Mouse (Mus musculus): Measurements from ENCODE around the gene Ticam1. TPM values are rescaled to one million over a fixed set of nuclear protein-coding genes. Genes with fewer than 3 reads are reported as not detected.

Ticam1 gene
- polyA plus RNA-seq, 1 experiment from 2014 or later, result 16.4 TPM

DNA sequence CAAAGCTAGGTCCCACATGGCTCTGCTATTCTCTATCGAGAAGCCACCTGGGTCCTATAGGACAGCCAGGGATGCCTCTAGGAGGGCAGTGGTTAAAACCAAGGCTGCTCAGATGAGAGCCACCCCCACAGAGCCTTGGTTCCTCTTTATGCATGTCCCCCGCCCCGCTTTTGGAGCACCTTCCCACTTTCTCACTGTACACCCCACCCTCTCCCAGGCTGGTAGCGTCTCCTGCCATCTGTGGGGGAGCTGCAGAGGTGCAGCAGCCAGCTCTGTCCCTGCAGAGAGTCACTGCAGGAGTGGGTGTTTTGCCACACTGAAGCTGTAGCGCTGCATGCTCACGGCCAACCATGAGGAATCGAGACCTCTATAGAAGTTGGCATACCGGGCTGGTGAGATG lies 6.7 kb upstream of the Ticam1 start:
- H3K9me3 ChIP-seq (ENCODE audit: control insufficient read depth, low read length), result no peaks in the 10 kb centered on the region
- H3K4me2 ChIP-seq (ENCODE audit: low read depth, low read length), result peak overlapping the region; percentile 22; the same call in 1 of the 2 replicates
- peaks cover 29% of the 10 kb centered on the region for H3K4me1 ChIP-seq (ENCODE audit: control insufficient read depth, insufficient read depth, low read length)
- H3K36me3 ChIP-seq (ENCODE audit: control insufficient read depth, insufficient read depth, low read length), result peaks cover 39% of the 10 kb centered on the region
- no peaks in the 10 kb centered on the region for H3K27me3 ChIP-seq (replicated peaks; ENCODE audit: control insufficient read depth, insufficient read depth, low read length)
- ATAC-seq, result no peak
- WGBS, result 91% methylated on average over 8 of the region's 8 CpGs
- no peak overlapping the region for H3K4me3 ChIP-seq (ENCODE audit: low read length)
- peak overlapping the region; percentile 59 for H3K27ac ChIP-seq (ENCODE audit: low read length)
- H3K9ac ChIP-seq (ENCODE audit: low read depth, low read length), result no peak overlapping the region

DNA sequence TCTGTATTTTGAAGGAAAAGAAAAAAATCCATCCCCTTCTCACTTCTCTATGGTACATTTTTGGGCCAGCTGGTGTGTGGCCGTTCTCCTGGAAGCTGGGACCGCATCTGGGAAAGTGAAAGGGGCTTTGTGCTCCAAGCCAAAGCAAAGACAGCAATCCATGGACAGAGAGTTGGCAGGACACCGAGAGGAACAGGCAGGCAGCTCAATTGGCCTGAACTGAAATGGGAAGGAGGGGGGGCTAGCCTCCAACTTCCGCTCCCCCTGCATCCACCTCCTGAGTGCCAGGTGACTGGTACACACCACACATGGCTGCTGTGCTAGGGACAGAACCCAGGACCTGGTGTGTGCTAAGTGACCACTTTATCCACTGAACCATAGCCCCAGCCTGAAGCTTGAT lies 6.2 kb upstream of the Ticam1 start:
- Histone ChIP-seq H3K4me2 (ENCODE audit: low read depth, low read length) (no peak overlapping the region), H3K36me3 (ENCODE audit: control insufficient read depth, insufficient read depth, low read length) (peaks cover 39% of the 10 kb centered on the region), H3K9me3 (ENCODE audit: control insufficient read depth, low read length) (no peaks in the 10 kb centered on the region), H3K4me1 (ENCODE audit: control insufficient read depth, insufficient read depth, low read length) (peaks cover 27% of the 10 kb centered on the region), H3K27me3 (replicated peaks; ENCODE audit: control insufficient read depth, insufficient read depth, low read length) (no peaks in the 10 kb centered on the region), H3K9ac (ENCODE audit: low read depth, low read length) (peak overlapping the region; percentile 45; the same call in 1 of the 2 replicates), H3K4me3 (ENCODE audit: low read length) (no peak overlapping the region), H3K27ac (ENCODE audit: low read length) (peak overlapping the region; percentile 59)
- WGBS, result 82% methylated on average over 4 of the region's 4 CpGs
- no peak for ATAC-seq

DNA sequence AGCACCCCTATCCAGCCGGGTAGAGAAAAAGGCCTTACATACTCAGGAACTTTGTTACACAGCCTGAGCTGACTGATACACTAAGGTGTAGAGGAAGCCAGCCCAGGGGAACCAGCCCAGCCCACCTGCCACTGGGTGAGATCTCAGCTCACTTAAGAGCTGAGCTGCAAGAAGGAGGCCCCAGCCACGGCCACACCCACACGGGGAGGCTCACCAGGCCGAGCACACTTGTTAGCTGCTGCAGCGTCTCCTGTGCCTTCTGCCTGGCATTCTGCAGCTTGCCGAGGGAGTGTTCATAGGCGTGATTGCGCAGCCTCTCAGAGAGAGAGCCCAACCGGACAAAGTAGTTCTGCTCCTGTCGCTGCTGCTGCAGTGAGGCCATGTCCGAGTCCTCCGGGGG lies 4.6 kb upstream of the Ticam1 start:
- H3K9ac ChIP-seq (ENCODE audit: low read depth, low read length), result peak overlapping the region; percentile 37; the same call in 1 of the 2 replicates
- WGBS, result 76% methylated on average over 12 of the region's 12 CpGs
- no peak overlapping the region; the same call in 1 of the 2 replicates for H3K4me3 ChIP-seq (ENCODE audit: low read length)
- H3K27ac ChIP-seq (ENCODE audit: low read length), result peak overlapping the region; percentile 10
- H3K27me3 ChIP-seq (replicated peaks; ENCODE audit: control insufficient read depth, insufficient read depth, low read length), result no peaks in the 10 kb centered on the region
- ATAC-seq, result no peak
- H3K4me2 ChIP-seq (ENCODE audit: low read depth, low read length), result peak overlapping the region; percentile 12; the same call in 1 of the 2 replicates
- peaks cover 32% of the 10 kb centered on the region for H3K36me3 ChIP-seq (ENCODE audit: control insufficient read depth, insufficient read depth, low read length)
- H3K4me1 ChIP-seq (ENCODE audit: control insufficient read depth, insufficient read depth, low read length), result peaks cover 29% of the 10 kb centered on the region
- no peaks in the 10 kb centered on the region for H3K9me3 ChIP-seq (ENCODE audit: control insufficient read depth, low read length)

DNA sequence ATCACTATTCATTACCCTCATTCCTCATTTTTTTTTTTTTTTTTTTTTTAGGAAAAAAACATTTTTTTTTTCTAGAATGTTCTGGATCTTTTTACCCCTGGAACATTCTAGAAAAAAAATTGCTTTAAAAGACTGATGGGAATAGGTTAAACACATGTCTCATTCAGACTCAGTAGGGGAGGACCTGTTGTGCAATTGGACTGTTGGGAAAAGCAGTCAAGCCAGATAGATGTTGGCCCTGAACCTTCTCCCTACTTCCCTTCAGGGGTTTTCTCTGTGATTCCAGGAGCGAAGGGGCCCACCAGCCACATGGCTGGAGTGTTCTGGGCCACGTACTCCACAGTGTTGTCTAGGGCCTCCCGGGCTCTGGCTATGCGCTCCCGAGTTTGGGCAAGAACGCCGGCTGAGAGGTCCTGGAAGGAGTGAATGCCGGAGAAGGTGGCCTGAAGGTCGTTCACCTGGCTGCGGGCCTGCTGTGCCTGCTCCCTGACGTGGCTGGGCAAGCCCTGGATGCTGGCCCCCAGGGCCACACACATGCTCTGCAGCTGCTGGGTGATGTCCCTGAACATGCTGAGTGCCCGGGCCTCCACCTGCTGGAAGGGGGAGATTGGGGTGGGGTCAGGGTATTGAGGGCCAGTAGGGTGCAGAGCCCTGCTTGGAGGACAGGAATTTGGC lies 3.0 kb upstream of the Ticam1 start:
- 76% methylated on average over 12 of the region's 12 CpGs for WGBS

DNA sequence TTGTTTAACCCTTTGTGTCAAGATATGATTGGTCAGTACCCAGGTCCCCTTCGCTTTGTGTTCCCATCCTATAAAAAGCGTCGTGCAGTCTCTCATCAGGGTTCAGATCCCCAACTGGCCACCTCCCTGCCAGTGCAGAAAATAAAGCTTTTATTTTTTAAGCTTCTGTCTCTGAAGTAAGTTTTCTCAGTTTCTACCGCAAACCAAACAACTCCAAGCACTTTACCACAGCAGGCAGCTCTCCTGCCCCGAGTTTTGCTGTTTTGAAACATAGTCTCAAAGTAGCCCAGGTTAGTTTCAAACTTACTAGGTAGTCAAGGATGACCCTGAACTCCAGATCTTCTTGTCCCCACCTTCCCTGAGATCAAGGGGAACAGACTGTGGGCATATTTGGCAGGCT lies 1.8 kb upstream of the Ticam1 start:
- Histone ChIP-seq H3K4me3 (ENCODE audit: low read length) (no peak overlapping the region), H3K27ac (ENCODE audit: low read length) (peak overlapping the region; percentile 95), H3K9ac (ENCODE audit: low read depth, low read length) (peak overlapping the region; percentile 36; the same call in 1 of the 2 replicates), H3K27me3 (replicated peaks; ENCODE audit: control insufficient read depth, insufficient read depth, low read length) (no peaks in the 10 kb centered on the region), H3K4me1 (ENCODE audit: control insufficient read depth, insufficient read depth, low read length) (peaks cover 33% of the 10 kb centered on the region), H3K4me2 (ENCODE audit: low read depth, low read length) (peak overlapping the region; percentile 14; the same call in 1 of the 2 replicates), H3K9me3 (ENCODE audit: control insufficient read depth, low read length) (no peaks in the 10 kb centered on the region), H3K36me3 (ENCODE audit: control insufficient read depth, insufficient read depth, low read length) (peaks cover 15% of the 10 kb centered on the region)
- ATAC-seq, result no peak
- 67% methylated on average over 5 of the region's 5 CpGs for WGBS

More for the DNA sequence above, 3.0 kb upstream of the Ticam1 start:
- H3K9me3 ChIP-seq (ENCODE audit: control insufficient read depth, low read length), result no peaks in the 10 kb centered on the region
- ATAC-seq, result no peak
- H3K9ac ChIP-seq (ENCODE audit: low read depth, low read length), result peak overlapping the region; percentile 23
- no peaks in the 10 kb centered on the region for H3K27me3 ChIP-seq (replicated peaks; ENCODE audit: control insufficient read depth, insufficient read depth, low read length)
- peak overlapping the region; percentile 59 for H3K27ac ChIP-seq (ENCODE audit: low read length)
- no peak overlapping the region for H3K4me3 ChIP-seq (ENCODE audit: low read length)
- peaks cover 29% of the 10 kb centered on the region for H3K4me1 ChIP-seq (ENCODE audit: control insufficient read depth, insufficient read depth, low read length)
- no peak overlapping the region for H3K4me2 ChIP-seq (ENCODE audit: low read depth, low read length)
- peaks cover 22% of the 10 kb centered on the region for H3K36me3 ChIP-seq (ENCODE audit: control insufficient read depth, insufficient read depth, low read length)

DNA sequence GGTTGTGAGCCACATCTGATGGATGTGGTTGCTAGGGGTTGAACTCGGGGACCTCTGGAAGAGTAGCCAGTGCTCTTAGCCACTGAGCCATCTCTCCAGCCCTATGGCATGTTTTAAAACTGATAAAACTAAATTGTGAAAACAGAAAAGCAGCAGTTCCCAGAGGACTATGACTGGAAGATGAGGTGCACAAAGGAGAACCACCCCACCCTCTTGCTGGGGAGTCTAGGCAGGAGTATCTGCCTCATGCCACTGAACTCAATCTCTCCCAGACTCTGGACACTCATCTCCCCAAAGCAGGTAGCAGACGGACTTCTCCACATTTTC lies 944 bp upstream of the Ticam1 start:
- H3K36me3 ChIP-seq (ENCODE audit: control insufficient read depth, insufficient read depth, low read length), result peaks cover 7% of the 10 kb centered on the region
- no peaks in the 10 kb centered on the region for H3K27me3 ChIP-seq (replicated peaks; ENCODE audit: control insufficient read depth, insufficient read depth, low read length)
- peak overlapping the region; percentile 95 for H3K27ac ChIP-seq (ENCODE audit: low read length)
- no peaks in the 10 kb centered on the region for H3K9me3 ChIP-seq (ENCODE audit: control insufficient read depth, low read length)
- no peak for ATAC-seq
- 37% methylated on average over 2 of the region's 2 CpGs for WGBS
- peaks cover 33% of the 10 kb centered on the region for H3K4me1 ChIP-seq (ENCODE audit: control insufficient read depth, insufficient read depth, low read length)
- H3K9ac ChIP-seq (ENCODE audit: low read depth, low read length), result peak overlapping the region; percentile 46
- peak overlapping the region; percentile 68 for H3K4me3 ChIP-seq (ENCODE audit: low read length)
- H3K4me2 ChIP-seq (ENCODE audit: low read depth, low read length), result peak overlapping the region; percentile 44

DNA sequence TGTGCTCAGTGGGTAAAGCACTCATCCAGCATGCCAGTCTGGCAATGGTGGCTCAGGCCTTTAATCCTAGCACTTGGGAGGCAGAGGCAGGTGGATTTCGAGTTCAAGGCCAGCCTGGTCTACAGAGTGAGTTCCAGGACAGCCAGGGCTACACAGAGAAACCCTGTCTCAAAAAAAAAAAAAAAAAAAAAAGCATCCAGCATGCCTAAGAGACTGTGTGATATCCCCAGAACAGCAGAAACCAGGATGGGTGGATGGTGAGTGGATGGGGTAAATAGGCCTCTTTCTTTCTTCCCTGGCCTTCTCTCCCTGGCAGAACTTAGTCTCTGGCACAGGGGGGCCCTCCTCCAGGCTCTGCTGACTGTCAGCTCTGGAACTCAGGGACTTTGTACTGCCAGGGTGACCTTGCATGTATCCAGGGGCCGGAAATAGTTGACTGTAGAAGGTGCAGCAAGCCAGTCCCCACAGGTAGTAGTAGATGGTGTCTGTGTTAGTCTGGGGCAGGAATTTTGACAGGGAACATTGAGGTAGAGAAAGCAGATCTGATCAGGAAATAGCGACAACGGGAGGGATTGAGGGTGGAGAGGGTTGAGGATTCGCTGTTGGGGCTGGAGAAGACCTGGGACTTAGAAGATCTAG lies 625 bp downstream of the Ticam1 start:
- H3K4me2 ChIP-seq (ENCODE audit: low read depth, low read length), result peak overlapping the region; percentile 69
- ATAC-seq, result peak; percentile 63
- peak overlapping the region; percentile 96 for H3K27ac ChIP-seq (ENCODE audit: low read length)
- H3K4me1 ChIP-seq (ENCODE audit: control insufficient read depth, insufficient read depth, low read length), result peaks cover 28% of the 10 kb centered on the region
- H3K27me3 ChIP-seq (replicated peaks; ENCODE audit: control insufficient read depth, insufficient read depth, low read length), result no peaks in the 10 kb centered on the region
- peaks cover 6% of the 10 kb centered on the region for H3K36me3 ChIP-seq (ENCODE audit: control insufficient read depth, insufficient read depth, low read length)
- 18% methylated on average over 5 of the region's 5 CpGs for WGBS
- peak overlapping the region; percentile 87 for H3K9ac ChIP-seq (ENCODE audit: low read depth, low read length)
- H3K4me3 ChIP-seq (ENCODE audit: low read length), result peak overlapping the region; percentile 68
- no peaks in the 10 kb centered on the region for H3K9me3 ChIP-seq (ENCODE audit: control insufficient read depth, low read length)

DNA sequence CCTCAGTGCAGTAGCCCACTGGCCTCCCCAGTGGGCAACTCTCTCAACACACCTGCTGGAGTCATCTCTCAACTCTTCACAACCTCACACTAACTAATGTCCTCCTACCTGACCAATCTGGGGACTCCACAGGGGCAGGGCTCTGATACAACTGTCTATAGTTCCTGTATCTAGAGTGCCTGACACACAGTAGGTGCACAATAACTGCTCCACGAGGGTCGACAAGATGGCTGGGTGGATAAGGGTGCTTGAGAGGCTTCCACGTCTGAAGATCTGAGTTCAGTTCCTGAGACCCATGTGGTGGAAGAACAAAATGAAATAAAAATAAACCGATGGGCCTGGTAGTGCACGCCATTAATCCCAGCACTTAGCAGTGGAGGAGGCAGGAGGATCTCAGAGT lies 2.6 kb downstream of the Ticam1 start:
- no peak overlapping the region for H3K9ac ChIP-seq (ENCODE audit: low read depth, low read length)
- no peak overlapping the region for H3K4me3 ChIP-seq (ENCODE audit: low read length)
- no peak for ATAC-seq
- H3K27me3 ChIP-seq (replicated peaks; ENCODE audit: control insufficient read depth, insufficient read depth, low read length), result no peaks in the 10 kb centered on the region
- peak overlapping the region; percentile 14; the same call in 1 of the 2 replicates for H3K4me2 ChIP-seq (ENCODE audit: low read depth, low read length)
- H3K27ac ChIP-seq (ENCODE audit: low read length), result no peak overlapping the region
- H3K36me3 ChIP-seq (ENCODE audit: control insufficient read depth, insufficient read depth, low read length), result peaks cover 15% of the 10 kb centered on the region
- H3K9me3 ChIP-seq (ENCODE audit: control insufficient read depth, low read length), result no peaks in the 10 kb centered on the region
- peaks cover 20% of the 10 kb centered on the region for H3K4me1 ChIP-seq (ENCODE audit: control insufficient read depth, insufficient read depth, low read length)
- 92% methylated on average over 5 of the region's 5 CpGs for WGBS

DNA sequence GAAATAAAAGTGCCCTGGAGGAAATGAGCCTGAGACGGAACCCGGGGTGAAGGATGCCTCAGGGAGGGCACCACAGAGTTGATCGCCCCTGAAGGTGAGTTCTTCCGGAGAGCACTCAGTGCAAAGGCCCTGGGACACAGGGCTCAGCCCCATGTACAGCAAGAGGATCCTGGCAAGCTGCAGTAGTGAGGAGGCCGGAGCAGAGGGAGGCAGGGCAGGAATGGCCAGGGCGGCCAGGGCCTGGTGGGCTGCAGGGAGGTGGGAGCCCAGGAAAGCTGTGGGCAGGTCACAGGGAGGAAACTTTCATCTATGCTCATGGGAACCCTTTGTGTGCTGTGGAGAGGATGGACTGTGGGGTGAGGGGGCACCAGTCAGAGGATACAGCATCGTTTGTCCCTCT lies 3.1 kb downstream of the Ticam1 start:
- WGBS, result 86% methylated on average over 7 of the region's 7 CpGs
- H3K9me3 ChIP-seq (ENCODE audit: control insufficient read depth, low read length), result no peaks in the 10 kb centered on the region
- peak overlapping the region; percentile 14; the same call in 1 of the 2 replicates for H3K4me2 ChIP-seq (ENCODE audit: low read depth, low read length)
- 0 out of 2 replicates have a peak overlapping the region, but pooled peaks have one; percentile 4 for H3K27ac ChIP-seq (ENCODE audit: low read length)
- no peaks in the 10 kb centered on the region for H3K27me3 ChIP-seq (replicated peaks; ENCODE audit: control insufficient read depth, insufficient read depth, low read length)
- H3K9ac ChIP-seq (ENCODE audit: low read depth, low read length), result no peak overlapping the region
- H3K4me3 ChIP-seq (ENCODE audit: low read length), result no peak overlapping the region
- peaks cover 15% of the 10 kb centered on the region for H3K36me3 ChIP-seq (ENCODE audit: control insufficient read depth, insufficient read depth, low read length)
- peaks cover 16% of the 10 kb centered on the region for H3K4me1 ChIP-seq (ENCODE audit: control insufficient read depth, insufficient read depth, low read length)
- ATAC-seq, result no peak

Data from intestine, embryonic 16.5 days (tissue).